Mouse (Mus musculus) intestine, embryonic 14.5 days (tissue): ENCODE measurements around the gene Slc4a2. TPM values are rescaled to one million over a fixed set of nuclear protein-coding genes. Genes with fewer than 3 reads are reported as not detected.

Source experiments
- ATAC-seq: fragments of 200-750 bp; cut with Nextera tagmentation; replicated peaks from 2 replicates; pipeline ENCODE4 v1.8.0; 2017; ENCODE audit warnings: low read depth, moderate number of reproducible peaks, moderate TSS enrichment, moderate library complexity; ENCODE audit not compliant: low FRiP score, low TSS enrichment
- DNase-seq: peaks from one replicate; pipeline ENCODE4 v3.0.0-alpha.2; 2018; ENCODE audit warnings: low spot score
- H3K27ac ChIP-seq: fragments of 300-500 bp; sonication (generic); 2 replicates; pipeline ENCODE4 v1.5.1; 2014; ENCODE audit warnings: low read depth, mild to moderate bottlenecking, control low read depth
- H3K27me3 ChIP-seq: fragments of 300-500 bp; sonication (generic); replicated peaks from 2 replicates; pipeline ENCODE4 v1.6.1; 2014; ENCODE audit warnings: low read length, control low read depth; ENCODE audit not compliant: control insufficient read depth, insufficient read depth
- H3K36me3 ChIP-seq: fragments of 300-500 bp; sonication (generic); 2 replicates; pipeline ENCODE4 v1.6.1; 2014; ENCODE audit warnings: low read length, control low read depth; ENCODE audit not compliant: control insufficient read depth, insufficient read depth
- H3K4me1 ChIP-seq: fragments of 300-500 bp; sonication (generic); replicated peaks from 2 replicates; pipeline ENCODE4 v1.6.1; 2014; ENCODE audit warnings: low read length, control low read depth, mixed read lengths; ENCODE audit not compliant: control insufficient read depth, insufficient read depth
- H3K4me2 ChIP-seq: fragments of 300-500 bp; sonication (generic); 2 replicates; pipeline ENCODE4 v1.6.1; 2014; ENCODE audit warnings: low read length
- H3K4me3 ChIP-seq: fragments of 300-500 bp; sonication (generic); 2 replicates; pipeline ENCODE4 v1.5.1; 2014; ENCODE audit warnings: low read depth, low read length, control low read depth, mixed read lengths
- H3K9ac ChIP-seq: fragments of 300-500 bp; sonication (generic); 2 replicates; pipeline ENCODE4 v1.6.1; 2014; ENCODE audit warnings: mild to moderate bottlenecking, low read length
- H3K9me3 ChIP-seq: fragments of 300-500 bp; sonication (generic); 2 replicates; pipeline ENCODE4 v1.6.1; 2016; ENCODE audit warnings: low read length, control low read depth; ENCODE audit not compliant: control insufficient read depth
- WGBS: fragments of 180-500 bp; shearing (Covaris S2); extraction: QIAGEN DNeasy Blood & Tissue Kit; methylation state at CpG from one replicate; pipeline ENCODE4 v1.1.7; 2014; 5-methylcytosine and 5-hydroxymethylcytosine counted together
- polyA plus RNA-seq: library from polyadenylated mRNA; unstranded; fragments of >200 nt; fragmentation: Nextera tagmentation; extraction: Ambion mirVana; gene quantifications from 2 replicates; pipeline ENCODE4 v1.2.1, GENCODE M21; 2014

The Slc4a2 gene
- 32.7 and 35.7 TPM in 2 replicates for polyA plus RNA-seq

DNA sequence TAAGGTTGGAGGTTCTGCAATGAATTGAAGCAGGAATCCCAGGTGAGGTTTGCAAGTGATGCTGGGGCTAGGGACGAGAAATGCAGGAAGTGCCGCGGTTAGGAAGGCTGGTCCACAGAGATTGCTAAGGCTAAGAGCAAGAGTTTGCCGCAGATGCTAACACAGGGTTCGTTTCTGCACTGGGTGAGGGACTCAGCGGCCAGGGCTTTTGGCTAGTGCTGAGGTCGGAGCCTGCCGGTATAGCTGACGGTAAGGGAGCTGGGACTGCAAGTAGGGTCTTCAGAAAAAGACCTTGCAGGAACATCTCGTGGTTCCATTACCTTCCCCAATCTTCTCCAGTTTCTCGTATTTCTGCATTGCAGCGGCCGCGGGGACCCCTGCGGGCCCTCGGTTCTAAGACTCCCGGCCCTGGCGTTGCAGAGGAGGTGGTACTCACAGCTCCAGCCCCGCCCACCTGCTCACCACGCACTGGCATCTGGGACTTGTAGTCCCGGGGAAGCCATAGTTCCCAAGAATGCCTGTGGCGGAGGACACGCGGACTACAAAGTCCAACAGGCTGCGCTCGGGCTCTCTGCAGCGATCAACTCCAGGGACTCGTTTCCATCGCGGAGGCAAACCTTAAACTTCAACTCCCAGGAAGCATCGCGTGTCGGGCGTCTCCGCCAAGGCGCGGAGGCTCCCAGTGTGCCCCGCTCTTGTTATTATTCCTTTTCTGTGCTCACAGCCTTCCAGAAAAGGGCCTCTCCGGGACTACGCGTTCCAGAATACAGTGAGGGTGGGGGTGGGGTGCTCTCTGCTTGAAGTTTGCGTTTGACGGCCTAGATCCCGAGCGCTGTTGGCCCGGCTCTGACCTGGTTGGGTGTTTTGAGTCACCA lies at the start of gene Slc4a2, which contains the start of gene Cdk5:
Gene Slc4a2 (plus strand): TSS at position 709 of the 875 bp plus-strand sequence.
Gene Cdk5 (minus strand): TSS at position 402 of the 875 bp plus-strand sequence.
- peak; percentile 98 for DNase-seq
- no peaks in the 10 kb centered on the region for H3K9me3 ChIP-seq
- under 1% methylated on average over 46 of the region's 46 CpGs for WGBS

GRCm38 (mm10) chr5:24374216-24374615 lies 49.4 kb upstream of the Slc4a2 start:
- Histone ChIP-seq H3K4me3 (no peak overlapping the region), H3K27me3 (no peaks in the 10 kb centered on the region), H3K9ac (no peak overlapping the region), H3K27ac (no peak overlapping the region), H3K36me3 (no peaks in the 10 kb centered on the region), H3K9me3 (no peaks in the 10 kb centered on the region), H3K4me1 (peaks cover 3% of the 10 kb centered on the region; the same call in 1 of the 2 replicates), H3K4me2 (no peak overlapping the region)
- ATAC-seq: no peak
- 47% methylated on average over 6 of the region's 6 CpGs for WGBS
- DNase-seq: no peak

More for the DNA sequence above, at the start of gene Slc4a2, which contains the start of gene Cdk5:
- Histone ChIP-seq H3K27me3 (no peaks in the 10 kb centered on the region), H3K4me1 (peaks cover 38% of the 10 kb centered on the region), H3K4me3 (peak within 1 kb of the TSS; percentile 70), H3K36me3 (peaks cover 31% of the 10 kb centered on the region; the same call in 1 of the 2 replicates), H3K27ac (peak within 1 kb of the TSS; percentile 93), H3K9ac (peak within 1 kb of the TSS; percentile 65), H3K4me2 (peak within 1 kb of the TSS; percentile 88)
- ATAC-seq: peak; percentile 90

GRCm38 (mm10) chr5:24374666-24375328 lies 48.8 kb upstream of the Slc4a2 start:
- Histone ChIP-seq H3K27me3 (no peaks in the 10 kb centered on the region), H3K4me2 (no peak overlapping the region), H3K9ac (no peak overlapping the region), H3K4me1 (peaks cover 3% of the 10 kb centered on the region; the same call in 1 of the 2 replicates), H3K27ac (no peak overlapping the region), H3K9me3 (no peaks in the 10 kb centered on the region), H3K4me3 (no peak overlapping the region), H3K36me3 (no peaks in the 10 kb centered on the region)
- no peak for DNase-seq
- 79% methylated on average over 7 of the region's 7 CpGs for WGBS
- ATAC-seq: no peak

DNA sequence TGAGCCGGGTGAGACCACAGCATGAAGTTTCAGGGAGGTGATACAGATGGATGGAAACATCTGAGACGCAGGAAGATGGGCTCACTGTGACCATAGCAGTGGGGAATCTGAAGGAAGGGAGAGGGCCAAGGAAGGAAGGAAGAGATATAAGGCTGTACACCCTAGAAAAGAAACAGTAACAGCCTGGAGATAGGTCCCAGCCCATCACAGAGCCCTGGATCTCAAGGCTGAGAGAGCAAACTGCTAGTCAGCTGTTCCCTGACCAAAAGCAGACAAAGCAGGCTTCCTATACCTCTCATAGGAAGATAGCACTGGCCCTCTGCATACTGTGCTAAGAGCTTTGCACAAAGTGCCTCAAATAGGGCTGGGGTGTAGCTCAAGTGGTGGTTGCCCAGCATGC lies 44.9 kb upstream of the Slc4a2 start:
- no peak overlapping the region for H3K4me2 ChIP-seq
- H3K9ac ChIP-seq: no peak overlapping the region
- WGBS: 73% methylated on average over 2 of the region's 2 CpGs
- no peaks in the 10 kb centered on the region for H3K9me3 ChIP-seq
- DNase-seq (no peak), ATAC-seq (no peak)
- peaks cover 7% of the 10 kb centered on the region; the same call in 1 of the 2 replicates for H3K4me1 ChIP-seq
- no peak overlapping the region for H3K27ac ChIP-seq
- no peak overlapping the region for H3K4me3 ChIP-seq
- no peaks in the 10 kb centered on the region for H3K36me3 ChIP-seq
- H3K27me3 ChIP-seq: no peaks in the 10 kb centered on the region

DNA sequence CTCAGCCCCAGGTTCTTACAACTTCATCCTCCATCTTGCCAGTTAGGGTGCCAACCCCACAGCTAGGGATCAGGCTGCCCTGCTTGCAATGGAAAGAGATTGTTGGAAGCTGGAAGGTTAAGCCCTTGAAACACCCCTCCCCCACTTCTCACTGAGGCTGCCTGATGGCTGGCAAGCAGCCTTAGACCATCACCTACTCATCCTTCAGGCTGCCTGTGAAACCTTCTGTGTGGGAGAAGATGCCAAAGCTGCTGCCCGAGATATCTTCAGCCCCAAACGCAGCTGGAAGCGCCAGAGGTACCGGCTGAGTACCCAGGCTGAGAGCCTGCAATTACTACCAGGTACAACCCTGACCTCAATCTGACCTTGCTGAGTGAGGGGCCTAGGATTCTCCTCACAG lies 44.1 kb upstream of the Slc4a2 start:
- 60% methylated on average over 4 of the region's 4 CpGs for whole genome bisulfite sequencing

DNA sequence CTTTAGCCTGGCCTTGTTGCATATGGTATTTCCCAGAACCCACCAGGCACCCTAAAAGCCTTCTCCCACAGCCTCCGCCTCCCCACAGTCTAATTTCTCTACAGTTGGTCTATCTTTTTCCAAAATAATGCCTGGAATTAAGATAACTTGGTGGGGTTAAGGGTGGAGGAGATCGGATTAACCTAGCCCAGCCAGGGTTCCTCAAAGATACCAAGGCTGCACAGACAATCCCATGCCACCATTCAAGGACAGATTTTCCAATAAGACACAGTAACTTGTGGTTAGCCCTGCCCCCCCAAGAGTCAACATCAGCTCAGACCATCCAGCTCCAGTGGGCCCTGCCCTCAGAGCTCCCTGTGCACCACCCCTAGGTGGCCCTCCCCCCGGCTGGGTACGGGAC lies 43.1 kb upstream of the Slc4a2 start:
- 84% methylated on average over 4 of the region's 4 CpGs for WGBS
- no peak for ATAC-seq
- H3K9ac ChIP-seq: no peak overlapping the region

More for the DNA sequence above, 44.1 kb upstream of the Slc4a2 start:
- H3K4me1 ChIP-seq: 0 out of 2 replicates have a peak, but pooled peaks cover 9% of the 10 kb centered on the region
- H3K4me2 ChIP-seq: no peak overlapping the region
- no peak overlapping the region for H3K4me3 ChIP-seq
- DNase-seq (no peak), ATAC-seq (no peak)
- H3K9ac ChIP-seq: no peak overlapping the region
- H3K27ac ChIP-seq: no peak overlapping the region
- no peaks in the 10 kb centered on the region for H3K9me3 ChIP-seq
- no peaks in the 10 kb centered on the region for H3K36me3 ChIP-seq
- H3K27me3 ChIP-seq: no peaks in the 10 kb centered on the region

DNA sequence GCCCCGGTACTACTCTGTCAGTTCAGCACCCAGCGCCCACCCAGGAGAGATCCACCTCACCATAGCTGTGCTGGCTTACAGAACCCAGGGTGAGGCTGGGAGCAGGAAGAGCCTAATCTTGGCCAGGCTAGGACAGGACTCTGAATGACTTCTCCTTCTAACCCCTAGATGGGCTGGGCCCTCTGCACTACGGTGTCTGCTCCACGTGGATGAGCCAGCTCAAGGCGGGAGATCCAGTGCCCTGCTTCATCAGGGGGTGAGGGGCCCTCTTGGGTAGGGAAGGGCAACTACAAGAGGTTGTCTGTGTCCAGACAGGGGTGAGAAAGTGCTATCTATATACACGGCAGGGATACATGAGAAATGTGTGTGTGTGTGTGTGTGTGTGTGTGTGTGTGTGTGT lies 42.2 kb upstream of the Slc4a2 start:
- 74% methylated on average over 6 of the region's 6 CpGs for WGBS
- Histone ChIP-seq H3K27ac (no peak overlapping the region), H3K4me3 (no peak overlapping the region), H3K9me3 (no peaks in the 10 kb centered on the region), H3K9ac (no peak overlapping the region), H3K4me1 (0 out of 2 replicates have a peak, but pooled peaks cover 9% of the 10 kb centered on the region), H3K27me3 (peaks cover 8% of the 10 kb centered on the region; the same call in 1 of the 2 replicates), H3K4me2 (no peak overlapping the region), H3K36me3 (no peaks in the 10 kb centered on the region)
- DNase-seq (no peak), ATAC-seq (no peak)

More for the DNA sequence above, 43.1 kb upstream of the Slc4a2 start:
- H3K27me3 ChIP-seq: no peaks in the 10 kb centered on the region
- H3K4me3 ChIP-seq: no peak overlapping the region
- H3K4me2 ChIP-seq: no peak overlapping the region
- H3K9me3 ChIP-seq: no peaks in the 10 kb centered on the region
- no peaks in the 10 kb centered on the region for H3K36me3 ChIP-seq
- H3K27ac ChIP-seq: no peak overlapping the region
- DNase-seq: no peak
- H3K4me1 ChIP-seq: 0 out of 2 replicates have a peak, but pooled peaks cover 9% of the 10 kb centered on the region

GRCm38 (mm10) chr5:24381988-24382387 lies 41.6 kb upstream of the Slc4a2 start:
- Histone ChIP-seq H3K4me2 (no peak overlapping the region), H3K27me3 (peaks cover 13% of the 10 kb centered on the region; the same call in 1 of the 2 replicates), H3K4me1 (0 out of 2 replicates have a peak, but pooled peaks cover 9% of the 10 kb centered on the region), H3K27ac (no peak overlapping the region), H3K4me3 (no peak overlapping the region), H3K36me3 (no peaks in the 10 kb centered on the region), H3K9ac (no peak overlapping the region), H3K9me3 (no peaks in the 10 kb centered on the region)
- ATAC-seq (no peak), DNase-seq (no peak)
- WGBS: 64% methylated on average over 2 of the region's 2 CpGs
